Mouse (Mus musculus) central nervous system, embryonic 18 days (tissue): Measurements from ENCODE around the gene Atp1a1. TPM values are rescaled to one million over a fixed set of nuclear protein-coding genes. Genes with fewer than 3 reads are reported as not detected.

Experiments used
- polyA plus RNA-seq: library from polyadenylated mRNA; depleted of rRNA; stranded (reverse); fragments of >200 nt; gene quantifications from 2 replicates; pipeline ENCODE4 v1.2.3, GENCODE M21; 2012; rRNA removed

Atp1a1 gene
- polyA plus RNA-seq, result 165 and 184 TPM in 2 replicates

GRCm38 (mm10) chr3:101604550-101605223, at the start of gene Atp1a1:
Gene Atp1a1 (minus strand): TSS chr3:101604684.

Other genes with a start within 250 kb of the Atp1a1 start
- 22.7 and 23.1 TPM in 2 replicates for gene Igsf3, start 227.6 kb downstream of the Atp1a1 start, polyA plus RNA-seq
- 0.18 and 0.27 TPM in 2 replicates for gene Mab21l3, start 244.3 kb upstream of the Atp1a1 start, polyA plus RNA-seq